Mouse (Mus musculus) embryonic facial prominence, embryonic 13.5 days (tissue): ENCODE results near the gene Col23a1. TPM values are rescaled to one million over a fixed set of nuclear protein-coding genes. Genes with fewer than 3 reads are reported as not detected.

Experiments
- ATAC-seq: fragments of 200-750 bp; cut with Nextera tagmentation; 2 replicates; pipeline ENCODE4 v1.8.0; 2017; ENCODE audit warnings: low read depth; ENCODE audit not compliant: insufficient number of reproducible peaks, insufficient read depth, low FRiP score, low TSS enrichment
- H3K27ac ChIP-seq: fragments of 300-500 bp; sonication (generic); 2 replicates; pipeline ENCODE4 v1.5.1; 2015; ENCODE audit warnings: moderate library complexity, mild to moderate bottlenecking, inconsistent platforms
- H3K27me3 ChIP-seq: fragments of 300-500 bp; sonication (generic); 2 replicates; pipeline ENCODE4 v1.6.1; 2015; ENCODE audit warnings: mild to moderate bottlenecking, inconsistent platforms
- H3K36me3 ChIP-seq: fragments of 300-500 bp; sonication (generic); 2 replicates; pipeline ENCODE4 v1.6.1; 2015; ENCODE audit warnings: mild to moderate bottlenecking, inconsistent platforms
- H3K4me1 ChIP-seq: fragments of 300-500 bp; sonication (generic); 2 replicates; pipeline ENCODE4 v1.6.1; 2015; ENCODE audit warnings: inconsistent platforms
- H3K4me2 ChIP-seq: fragments of 300-500 bp; sonication (generic); 2 replicates; pipeline ENCODE4 v1.6.1; 2015; ENCODE audit warnings: moderate library complexity, mild to moderate bottlenecking, inconsistent platforms
- H3K4me3 ChIP-seq: fragments of 300-500 bp; sonication (generic); 2 replicates; pipeline ENCODE4 v1.5.1; 2015; ENCODE audit warnings: mild to moderate bottlenecking, inconsistent platforms
- H3K9ac ChIP-seq: fragments of 300-500 bp; sonication (generic); 2 replicates; pipeline ENCODE4 v1.6.1; 2015; ENCODE audit warnings: mild to moderate bottlenecking, inconsistent platforms
- H3K9me3 ChIP-seq: fragments of 300-500 bp; sonication (generic); 2 replicates; pipeline ENCODE4 v1.6.1; 2016; ENCODE audit warnings: inconsistent platforms
- WGBS: fragments of 180-500 bp; shearing (Covaris S2); methylation state at CpG from one replicate; pipeline ENCODE4 v1.1.7; 2015; ENCODE audit warnings: mixed read lengths; 5-methylcytosine and 5-hydroxymethylcytosine counted together
- polyA plus RNA-seq: library from polyadenylated mRNA; unstranded; fragments of >200 nt; fragmentation: Nextera tagmentation; extraction: Ambion mirVana; gene quantifications from 2 replicates; pipeline ENCODE4 v1.2.1, GENCODE M21; 2015

The Col23a1 gene
- polyA plus RNA-seq, 1 experiment from 2014 or later: 20.2 TPM

GRCm38 (mm10) chr11:51390521-51390920 is 100.8 kb downstream of the Col23a1 start:
- no peak for ATAC-seq
- Histone ChIP-seq H3K27me3 (peaks cover 46% of the 10 kb centered on the region), H3K27ac (peak overlapping the region; percentile 60; the same call in 1 of the 2 replicates), H3K9me3 (no peaks in the 10 kb centered on the region), H3K4me3 (peak overlapping the region; percentile 9; the same call in 1 of the 2 replicates), H3K4me2 (peak overlapping the region; percentile 52), H3K4me1 (peaks cover 49% of the 10 kb centered on the region), H3K36me3 (no peaks in the 10 kb centered on the region), H3K9ac (no peak overlapping the region)
- WGBS: 25% methylated on average over 3 of the region's 3 CpGs

- Histone ChIP-seq H3K4me2 (no peak overlapping the region), H3K27ac (no peak overlapping the region), H3K27me3 (peaks cover 45% of the 10 kb centered on the region), H3K36me3 (no peaks in the 10 kb centered on the region), H3K9ac (no peak overlapping the region), H3K4me3 (no peak overlapping the region), H3K9me3 (no peaks in the 10 kb centered on the region), H3K4me1 (peaks cover 53% of the 10 kb centered on the region)
- no peak for ATAC-seq
- WGBS: 65% methylated on average over 4 of the region's 4 CpGs
These were observed 101.8 kb downstream of the Col23a1 start for GRCm38 (mm10) chr11:51391548-51391947.

GRCm38 (mm10) chr11:51394301-51394865 is 104.7 kb downstream of the Col23a1 start:
- peaks cover 25% of the 10 kb centered on the region for H3K27me3 ChIP-seq
- H3K27ac ChIP-seq: no peak overlapping the region
- no peak overlapping the region for H3K4me3 ChIP-seq
- no peak overlapping the region for H3K4me2 ChIP-seq
- H3K4me1 ChIP-seq: peaks cover 45% of the 10 kb centered on the region
- H3K36me3 ChIP-seq: no peaks in the 10 kb centered on the region
- no peak for ATAC-seq
- 25% methylated on average over 9 of the region's 9 CpGs for WGBS
- no peak overlapping the region for H3K9ac ChIP-seq
- no peaks in the 10 kb centered on the region for H3K9me3 ChIP-seq

- Histone ChIP-seq H3K9me3 (no peaks in the 10 kb centered on the region), H3K9ac (no peak overlapping the region), H3K36me3 (no peaks in the 10 kb centered on the region), H3K4me2 (no peak overlapping the region), H3K4me1 (peaks cover 26% of the 10 kb centered on the region), H3K4me3 (no peak overlapping the region), H3K27ac (no peak overlapping the region), H3K27me3 (peaks cover 23% of the 10 kb centered on the region)
- no peak for ATAC-seq
- WGBS: 79% methylated on average over 2 of the region's 2 CpGs
These were observed 106.7 kb downstream of the Col23a1 start for GRCm38 (mm10) chr11:51396451-51396850.

GRCm38 (mm10) chr11:51398084-51398483 is 108.4 kb downstream of the Col23a1 start:
- Histone ChIP-seq H3K9me3 (no peaks in the 10 kb centered on the region), H3K36me3 (no peaks in the 10 kb centered on the region), H3K9ac (no peak overlapping the region), H3K4me2 (no peak overlapping the region), H3K27ac (no peak overlapping the region), H3K4me3 (no peak overlapping the region), H3K27me3 (peaks cover 15% of the 10 kb centered on the region; the same call in 1 of the 2 replicates), H3K4me1 (peaks cover 19% of the 10 kb centered on the region)
- no peak for ATAC-seq
- WGBS: 92% methylated on average over 5 of the region's 5 CpGs

- Histone ChIP-seq H3K4me3 (no peak overlapping the region), H3K27me3 (peaks cover 13% of the 10 kb centered on the region; the same call in 1 of the 2 replicates), H3K27ac (no peak overlapping the region), H3K4me1 (0 out of 2 replicates have a peak, but pooled peaks cover 11% of the 10 kb centered on the region), H3K36me3 (no peaks in the 10 kb centered on the region), H3K4me2 (no peak overlapping the region), H3K9ac (no peak overlapping the region), H3K9me3 (no peaks in the 10 kb centered on the region)
- WGBS: 89% methylated on average over 11 of the region's 11 CpGs
- no peak for ATAC-seq
These were observed 110.6 kb downstream of the Col23a1 start for GRCm38 (mm10) chr11:51400356-51400755.

GRCm38 (mm10) chr11:51401481-51402128 is 111.9 kb downstream of the Col23a1 start:
- Histone ChIP-seq H3K4me2 (no peak overlapping the region), H3K27ac (no peak overlapping the region), H3K9me3 (no peaks in the 10 kb centered on the region), H3K9ac (no peak overlapping the region), H3K36me3 (no peaks in the 10 kb centered on the region), H3K4me3 (no peak overlapping the region), H3K27me3 (0 out of 2 replicates have a peak, but pooled peaks cover 2% of the 10 kb centered on the region), H3K4me1 (peaks cover 10% of the 10 kb centered on the region)
- 79% methylated on average over 10 of the region's 10 CpGs for WGBS
- no peak for ATAC-seq

- no peak overlapping the region for H3K4me2 ChIP-seq
- no peak overlapping the region for H3K9ac ChIP-seq
- no peaks in the 10 kb centered on the region for H3K36me3 ChIP-seq
- no peak overlapping the region for H3K27ac ChIP-seq
- ATAC-seq: no peak
- no peaks in the 10 kb centered on the region for H3K9me3 ChIP-seq
- peaks cover 16% of the 10 kb centered on the region for H3K4me1 ChIP-seq
- H3K27me3 ChIP-seq: no peaks in the 10 kb centered on the region
- no peak overlapping the region for H3K4me3 ChIP-seq
- 86% methylated on average over 2 of the region's 2 CpGs for WGBS
These were observed 114.2 kb downstream of the Col23a1 start for GRCm38 (mm10) chr11:51403886-51404285.

GRCm38 (mm10) chr11:51404865-51405440 is 115.2 kb downstream of the Col23a1 start:
- H3K36me3 ChIP-seq: no peaks in the 10 kb centered on the region
- no peak overlapping the region for H3K27ac ChIP-seq
- H3K4me3 ChIP-seq: no peak overlapping the region
- no peak overlapping the region for H3K4me2 ChIP-seq
- WGBS: 85% methylated on average over 5 of the region's 5 CpGs
- H3K9me3 ChIP-seq: no peaks in the 10 kb centered on the region
- ATAC-seq: no peak
- H3K27me3 ChIP-seq: no peaks in the 10 kb centered on the region
- no peak overlapping the region for H3K9ac ChIP-seq
- peaks cover 16% of the 10 kb centered on the region for H3K4me1 ChIP-seq

GRCm38 (mm10) chr11:51406531-51406930 is 116.8 kb downstream of the Col23a1 start:
- Histone ChIP-seq H3K27ac (no peak overlapping the region), H3K9ac (no peak overlapping the region), H3K4me1 (peaks cover 27% of the 10 kb centered on the region), H3K27me3 (no peaks in the 10 kb centered on the region), H3K4me2 (no peak overlapping the region), H3K9me3 (no peaks in the 10 kb centered on the region), H3K4me3 (no peak overlapping the region), H3K36me3 (no peaks in the 10 kb centered on the region)
- 44% methylated on average over 8 of the region's 8 CpGs for WGBS
- no peak for ATAC-seq

- no peaks in the 10 kb centered on the region for H3K9me3 ChIP-seq
- peaks cover 27% of the 10 kb centered on the region for H3K4me1 ChIP-seq
- H3K9ac ChIP-seq: no peak overlapping the region
- H3K27ac ChIP-seq: no peak overlapping the region
- ATAC-seq: no peak
- H3K4me2 ChIP-seq: no peak overlapping the region
- H3K36me3 ChIP-seq: no peaks in the 10 kb centered on the region
- WGBS: 76% methylated on average over 8 of the region's 8 CpGs
- no peak overlapping the region for H3K4me3 ChIP-seq
- H3K27me3 ChIP-seq: no peaks in the 10 kb centered on the region
These were observed 117.6 kb downstream of the Col23a1 start for GRCm38 (mm10) chr11:51407351-51407750.

GRCm38 (mm10) chr11:51410771-51411170 is 121.1 kb downstream of the Col23a1 start:
- H3K4me1 ChIP-seq: peaks cover 33% of the 10 kb centered on the region
- no peaks in the 10 kb centered on the region for H3K36me3 ChIP-seq
- no peak overlapping the region for H3K9ac ChIP-seq
- no peaks in the 10 kb centered on the region for H3K9me3 ChIP-seq
- ATAC-seq: peak; percentile 45; the same call in 1 of the 2 replicates
- no peaks in the 10 kb centered on the region for H3K27me3 ChIP-seq
- 41% methylated on average over 12 of the region's 12 CpGs for WGBS
- H3K4me3 ChIP-seq: no peak overlapping the region
- no peak overlapping the region for H3K27ac ChIP-seq
- no peak overlapping the region for H3K4me2 ChIP-seq
